Mouse (Mus musculus): ENCODE measurements around the gene Olfr275. TPM values are rescaled to one million over a fixed set of nuclear protein-coding genes. Genes with fewer than 3 reads are reported as not detected.
"Not testable (repeated sequence)": the region's sequence is repeated elsewhere in the genome, so short reads cannot be mapped to it uniquely, and the experiment has no call there.

Olfr275 gene
- polyA plus RNA-seq (2017; shearing (Covaris generic)) = not detected

- ATAC-seq = no peak
Observed at GRCm38 (mm10) chr4:52814304-52814703, at the start of gene Olfr275. Gene Olfr275, plus strand, starts transcription at chr4:52814604.

GRCm38 (mm10) chr4:52765612-52766011, 48.8 kb upstream of the Olfr275 start:
- ATAC-seq = no peak

- ATAC-seq = no peak
Observed at GRCm38 (mm10) chr4:52772186-52772585, 42.2 kb upstream of the Olfr275 start.

GRCm38 (mm10) chr4:52800013-52800412, 14.4 kb upstream of the Olfr275 start:
- no peak for ATAC-seq

GRCm38 (mm10) chr4:52811871-52812270, 2.5 kb upstream of the Olfr275 start:
- ATAC-seq = no peak

- no peak for ATAC-seq
Observed at GRCm38 (mm10) chr4:52821375-52821774, 7.0 kb downstream of the Olfr275 start.

- not testable (repeated sequence) for ATAC-seq
Observed at GRCm38 (mm10) chr4:52845411-52845810, 31.0 kb downstream of the Olfr275 start.

- no peak for ATAC-seq
Observed at GRCm38 (mm10) chr4:52849039-52849635, 34.7 kb downstream of the Olfr275 start.

- ATAC-seq = no peak
Observed at GRCm38 (mm10) chr4:52849672-52850071, 35.3 kb downstream of the Olfr275 start.

- no peak for ATAC-seq
Observed at GRCm38 (mm10) chr4:52859136-52859535, 44.7 kb downstream of the Olfr275 start, which contains the start of gene Olfr273. Gene Olfr273, minus strand, starts transcription at chr4:52859236.

GRCm38 (mm10) chr4:52864156-52864555, 49.8 kb downstream of the Olfr275 start:
- ATAC-seq = no peak

Other genes with a start within 250 kb of the Olfr275 start
- gene Toporsl, start 218.3 kb upstream of the Olfr275 start, polyA plus RNA-seq (2017; shearing (Covaris generic)) = not detected
- gene Olfr273, start 44.6 kb downstream of the Olfr275 start, polyA plus RNA-seq (2017; shearing (Covaris generic)) = not detected
- gene Olfr272, start 104.6 kb downstream of the Olfr275 start, polyA plus RNA-seq (2017; shearing (Covaris generic)) = not detected
- gene Olfr270, start 149.9 kb downstream of the Olfr275 start, polyA plus RNA-seq (2017; shearing (Covaris generic)) = not detected
- not detected for gene Nipsnap3a, start 174.7 kb downstream of the Olfr275 start, polyA plus RNA-seq (2017; shearing (Covaris generic))
- gene Nipsnap3b, start 197.3 kb downstream of the Olfr275 start, polyA plus RNA-seq (2017; shearing (Covaris generic)) = 10 to 100 TPM; 62.4 to 88.5 (median 79.7) TPM